Mouse (Mus musculus): ENCODE measurements at regions not wholly inside any gene's neighbourhood (a gene's known extent, or its start where the extent isn't known, plus 50 kb on each side); places are given as distances from the start of the nearest gene placed in this dataset.

DNA sequence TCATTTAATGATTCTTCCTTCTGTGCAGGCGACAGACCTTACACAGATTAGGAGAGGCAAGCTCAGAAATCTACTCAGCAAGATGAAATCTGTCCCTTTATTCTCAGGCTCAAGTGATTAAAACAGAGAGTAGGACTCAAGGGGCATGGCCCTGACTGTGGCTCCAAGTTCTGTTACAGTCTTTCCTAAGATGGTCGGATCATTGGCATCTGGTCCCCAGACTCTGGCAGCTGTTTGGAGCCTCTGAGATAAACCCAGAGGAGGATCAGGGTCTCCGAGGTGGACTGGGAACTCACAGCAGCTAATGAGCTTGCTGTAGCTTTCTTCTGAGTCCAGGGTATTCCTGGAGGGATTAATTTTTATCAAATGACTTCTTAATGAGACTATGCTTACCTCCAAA lies 51.7 kb upstream of the Hs3st2 start:
- ATAC-seq: no peak
- in situ Hi-C loops (cut with MboI; ENCODE audit: low pct_unique_long_range_greater_than_20kb): no loop called here
- H3K27me3 ChIP-seq: no peaks in the 10 kb centered on the region
- ChIA-PET CTCF (no interaction called here), POLR2A (no interaction called here)
- no peak for TF ChIP-seq CTCF (IDR thresholded peaks at IDR 0.05)
- no peak for DNase-seq (ENCODE audit: low read depth, low spot score)

All from Patski (cell line).